Mouse (Mus musculus): Measurements from ENCODE around the gene Tnnt2. TPM values are rescaled to one million over a fixed set of nuclear protein-coding genes. Genes with fewer than 3 reads are reported as not detected.

Gene Tnnt2
- polyA plus RNA-seq, 1 experiment = 0.75 TPM

DNA sequence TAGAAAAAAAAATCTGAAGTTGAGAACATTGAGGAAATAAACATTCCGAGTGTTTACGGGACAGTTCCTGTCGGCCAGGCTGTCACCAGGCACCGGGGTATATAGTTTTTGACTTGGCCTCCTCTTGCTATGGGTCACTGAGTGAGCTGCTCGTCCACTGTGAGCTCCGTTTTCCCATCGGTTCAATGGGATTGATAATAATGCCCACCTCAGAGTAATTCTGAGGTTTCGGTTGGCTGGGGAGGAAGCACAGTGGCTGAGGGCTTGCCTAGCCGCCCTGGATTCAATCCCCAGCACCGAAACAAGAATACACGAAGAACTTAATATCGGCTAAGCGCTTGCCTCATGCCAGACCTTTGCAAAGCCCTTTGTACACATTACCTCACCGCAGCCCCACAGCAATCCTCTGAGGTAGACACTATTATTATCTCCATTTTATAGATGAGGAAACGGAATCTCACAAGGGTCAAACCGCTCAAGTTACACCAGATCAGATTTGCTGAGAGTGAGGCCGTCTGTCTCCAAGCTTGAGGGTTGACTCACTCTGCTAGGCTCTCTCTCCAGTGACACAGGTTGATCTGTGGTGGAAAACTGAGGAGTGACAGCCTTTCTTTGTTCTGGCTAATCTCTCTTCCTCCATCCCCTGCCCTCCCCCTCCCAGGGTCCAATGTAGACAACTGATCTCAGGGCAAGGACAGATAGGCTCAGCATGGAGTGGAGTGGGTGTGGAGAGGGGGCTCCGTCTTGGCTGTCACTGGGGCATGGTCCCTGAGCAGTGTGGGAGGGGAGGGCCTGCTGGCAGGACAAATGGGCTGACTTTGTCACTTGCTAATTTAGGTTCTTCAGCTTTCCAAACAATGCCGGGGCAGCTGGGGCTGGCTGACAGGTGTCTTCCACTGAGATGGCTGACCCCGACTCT is 41.7 kb upstream of the Tnnt2 start:
- H3K27ac ChIP-seq (ENCODE audit: insufficient read depth, low read length) = no peak overlapping the region
- TF ChIP-seq POLR2A (IDR thresholded peaks at IDR 0.05; ENCODE audit: low read depth, low read length) (no peak), CTCF (IDR thresholded peaks at IDR 0.05; ENCODE audit: extremely low read depth, insufficient read depth, insufficient read length, insufficient replicate concordance) (no peak)
- no peaks in the 10 kb centered on the region for H3K36me3 ChIP-seq (ENCODE audit: control insufficient read depth, insufficient read depth, low read length)
- no peak overlapping the region for H3K4me3 ChIP-seq (ENCODE audit: extremely low read depth, insufficient read depth, insufficient read length)
- H3K27me3 ChIP-seq (ENCODE audit: control insufficient read depth, insufficient read depth, low read length) = 0 out of 2 replicates have a peak, but pooled peaks cover 2% of the 10 kb centered on the region
- DNase-seq (ENCODE audit: low read depth in 1 of 2, low spot score in 2 of 2) = no peak
- H3K4me1 ChIP-seq (ENCODE audit: control insufficient read depth, insufficient read depth, insufficient read length) = peaks cover 5% of the 10 kb centered on the region; the same call in 1 of the 2 replicates
- WGBS = 33% methylated on average over 20 of the region's 20 CpGs

DNA sequence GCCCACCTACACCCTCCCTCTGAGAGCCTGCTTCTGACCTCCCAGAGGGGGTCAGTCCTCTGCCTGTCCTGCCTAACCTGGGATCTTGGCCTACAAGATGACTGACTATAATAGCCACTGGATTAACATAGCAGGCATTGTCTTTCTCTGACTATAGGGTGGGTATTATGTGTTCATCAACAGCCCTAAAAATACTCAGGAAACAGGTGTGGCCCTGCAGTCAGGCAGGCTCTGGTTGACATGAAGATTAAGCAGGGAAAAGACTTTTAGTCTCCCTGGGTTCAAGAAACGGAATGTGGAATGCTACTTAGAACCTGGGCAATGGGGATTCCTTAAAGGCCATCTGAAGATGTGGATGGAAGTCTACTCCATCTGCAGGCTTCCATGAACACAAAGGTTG is 37.7 kb upstream of the Tnnt2 start:
- Histone ChIP-seq H3K27ac (ENCODE audit: insufficient read depth, low read length) (no peak overlapping the region), H3K36me3 (ENCODE audit: control insufficient read depth, insufficient read depth, low read length) (no peaks in the 10 kb centered on the region), H3K4me3 (ENCODE audit: extremely low read depth, insufficient read depth, insufficient read length) (no peak overlapping the region), H3K4me1 (ENCODE audit: control insufficient read depth, insufficient read depth, insufficient read length) (peaks cover 4% of the 10 kb centered on the region; the same call in 1 of the 2 replicates), H3K27me3 (ENCODE audit: control insufficient read depth, insufficient read depth, low read length) (0 out of 2 replicates have a peak, but pooled peaks cover 2% of the 10 kb centered on the region)
- no peak for DNase-seq (ENCODE audit: low read depth in 1 of 2, low spot score in 2 of 2)
- no peak for TF ChIP-seq POLR2A (IDR thresholded peaks at IDR 0.05; ENCODE audit: low read depth, low read length)
- 89% methylated on average over 1 of the region's 1 CpGs for WGBS

- Histone ChIP-seq H3K36me3 (ENCODE audit: control insufficient read depth, insufficient read depth, low read length) (no peaks in the 10 kb centered on the region), H3K4me3 (ENCODE audit: extremely low read depth, insufficient read depth, insufficient read length) (no peak overlapping the region), H3K4me1 (ENCODE audit: control insufficient read depth, insufficient read depth, insufficient read length) (no peaks in the 10 kb centered on the region), H3K27ac (ENCODE audit: insufficient read depth, low read length) (no peak overlapping the region), H3K27me3 (ENCODE audit: control insufficient read depth, insufficient read depth, low read length) (0 out of 2 replicates have a peak, but pooled peaks cover 2% of the 10 kb centered on the region)
- WGBS = 39% methylated on average over 8 of the region's 8 CpGs
- TF ChIP-seq CTCF (IDR thresholded peaks at IDR 0.05; ENCODE audit: extremely low read depth, insufficient read depth, insufficient read length, insufficient replicate concordance) (no peak), POLR2A (IDR thresholded peaks at IDR 0.05; ENCODE audit: low read depth, low read length) (no peak)
- no peak for DNase-seq (ENCODE audit: low read depth in 1 of 2, low spot score in 2 of 2)
Measured at GRCm38 (mm10) chr1:135799109-135799627, 37.0 kb upstream of the Tnnt2 start.

DNA sequence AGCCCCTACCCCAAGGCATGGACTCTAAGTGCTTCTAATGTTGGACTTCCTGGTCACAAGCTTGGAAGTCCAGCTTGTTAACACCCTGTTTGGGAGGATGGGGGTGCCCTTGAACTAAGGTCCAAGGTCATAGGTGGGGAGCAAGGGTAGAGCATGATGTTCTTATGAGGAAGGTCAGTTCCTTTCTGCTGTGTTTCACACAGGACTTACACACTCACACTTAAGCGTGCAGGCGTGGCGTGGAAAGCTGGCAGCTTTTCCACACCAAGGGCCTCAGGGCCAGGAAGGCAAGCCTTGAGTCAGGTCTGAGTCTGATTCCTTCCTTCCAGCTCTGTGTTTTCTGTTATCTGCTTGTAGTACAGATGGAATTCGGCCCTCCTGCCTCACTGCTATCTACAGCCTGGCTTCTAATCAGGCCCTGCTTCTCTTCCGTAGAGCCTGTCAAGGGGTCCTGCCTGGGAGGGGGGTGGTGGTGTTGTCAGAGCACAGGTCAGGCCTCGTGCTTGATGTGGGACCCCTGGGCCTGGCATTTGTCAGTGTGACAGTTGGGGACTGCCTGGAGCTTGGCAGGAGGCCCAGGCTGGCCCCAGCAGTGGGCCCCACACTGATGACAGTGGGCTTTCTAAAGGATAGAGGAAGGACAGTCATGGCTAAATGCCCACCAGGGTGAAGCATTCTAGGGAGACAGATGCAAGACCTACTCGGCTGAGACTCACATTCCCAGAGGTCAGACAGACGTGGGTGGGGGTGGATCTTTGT is 35.8 kb upstream of the Tnnt2 start:
- Histone ChIP-seq H3K4me1 (ENCODE audit: control insufficient read depth, insufficient read depth, insufficient read length) (no peaks in the 10 kb centered on the region), H3K4me3 (ENCODE audit: extremely low read depth, insufficient read depth, insufficient read length) (no peak overlapping the region), H3K27ac (ENCODE audit: insufficient read depth, low read length) (no peak overlapping the region), H3K36me3 (ENCODE audit: control insufficient read depth, insufficient read depth, low read length) (no peaks in the 10 kb centered on the region), H3K27me3 (ENCODE audit: control insufficient read depth, insufficient read depth, low read length) (0 out of 2 replicates have a peak, but pooled peaks cover under 1% of the 10 kb centered on the region)
- 62% methylated on average over 8 of the region's 8 CpGs for WGBS
- DNase-seq (ENCODE audit: low read depth in 1 of 2, low spot score in 2 of 2) = no peak
- TF ChIP-seq POLR2A (IDR thresholded peaks at IDR 0.05; ENCODE audit: low read depth, low read length) = no peak
- no peak for TF ChIP-seq CTCF (IDR thresholded peaks at IDR 0.05; ENCODE audit: extremely low read depth, insufficient read depth, insufficient read length, insufficient replicate concordance)

DNA sequence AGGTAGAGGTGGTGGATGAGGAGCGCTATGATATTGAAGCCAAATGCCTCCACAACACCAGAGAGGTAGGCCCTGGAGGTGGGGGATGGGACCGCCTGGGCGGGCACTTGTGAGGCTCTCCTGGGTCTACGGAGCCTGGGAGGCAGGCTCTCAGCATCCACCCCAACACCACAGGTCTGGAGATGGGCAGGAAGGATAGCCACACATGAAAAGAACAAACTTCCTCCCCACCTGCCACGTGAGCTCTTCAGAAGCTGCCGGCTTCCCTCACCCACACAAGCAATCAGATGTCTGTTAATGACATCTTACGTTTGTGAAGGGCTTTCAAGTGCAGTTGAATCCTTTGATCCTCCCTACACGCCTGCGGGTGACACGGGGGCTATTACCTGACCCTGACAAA is 28.6 kb upstream of the Tnnt2 start:
- TF ChIP-seq POLR2A (IDR thresholded peaks at IDR 0.05; ENCODE audit: low read depth, low read length) (no peak), CTCF (IDR thresholded peaks at IDR 0.05; ENCODE audit: extremely low read depth, insufficient read depth, insufficient read length, insufficient replicate concordance) (no peak)
- Histone ChIP-seq H3K4me1 (ENCODE audit: control insufficient read depth, insufficient read depth, insufficient read length) (no peaks in the 10 kb centered on the region; the same call in 1 of the 2 replicates), H3K27me3 (ENCODE audit: control insufficient read depth, insufficient read depth, low read length) (no peaks in the 10 kb centered on the region), H3K27ac (ENCODE audit: insufficient read depth, low read length) (no peak overlapping the region), H3K36me3 (ENCODE audit: control insufficient read depth, insufficient read depth, low read length) (no peaks in the 10 kb centered on the region), H3K4me3 (ENCODE audit: extremely low read depth, insufficient read depth, insufficient read length) (no peak overlapping the region)
- 57% methylated on average over 10 of the region's 10 CpGs for WGBS
- peak in 1 of 2 experiments; percentile 26 for DNase-seq (ENCODE audit: low read depth in 1 of 2, low spot score in 2 of 2)

- Histone ChIP-seq H3K27me3 (ENCODE audit: control insufficient read depth, insufficient read depth, low read length) (no peaks in the 10 kb centered on the region), H3K4me3 (ENCODE audit: extremely low read depth, insufficient read depth, insufficient read length) (no peak overlapping the region), H3K27ac (ENCODE audit: insufficient read depth, low read length) (no peak overlapping the region), H3K4me1 (ENCODE audit: control insufficient read depth, insufficient read depth, insufficient read length) (no peaks in the 10 kb centered on the region; the same call in 1 of the 2 replicates), H3K36me3 (ENCODE audit: control insufficient read depth, insufficient read depth, low read length) (no peaks in the 10 kb centered on the region)
- no peak for DNase-seq (ENCODE audit: low read depth in 1 of 2, low spot score in 2 of 2)
- TF ChIP-seq CTCF (IDR thresholded peaks at IDR 0.05; ENCODE audit: extremely low read depth, insufficient read depth, insufficient read length, insufficient replicate concordance) (no peak), POLR2A (IDR thresholded peaks at IDR 0.05; ENCODE audit: low read depth, low read length) (no peak)
- 96% methylated on average over 2 of the region's 2 CpGs for WGBS
Measured at GRCm38 (mm10) chr1:135810180-135810579, 26.0 kb upstream of the Tnnt2 start.
